Mouse (Mus musculus) cerebellum, adult (tissue): Measurements from ENCODE around the gene Ppfia3.
A peak's percentile ranks its signal among the peaks of the same experiment; 100 is the strongest.

Experiments
- ATAC-seq: cut with Nextera tagmentation; 2 replicates; pipeline ENCODE4 v1.9.2; 2017; ENCODE audit warnings: mild to moderate bottlenecking, moderate library complexity, mixed read lengths; ENCODE audit not compliant: insufficient number of reproducible peaks, low FRiP score, low TSS enrichment

Ppfia3 gene

DNA sequence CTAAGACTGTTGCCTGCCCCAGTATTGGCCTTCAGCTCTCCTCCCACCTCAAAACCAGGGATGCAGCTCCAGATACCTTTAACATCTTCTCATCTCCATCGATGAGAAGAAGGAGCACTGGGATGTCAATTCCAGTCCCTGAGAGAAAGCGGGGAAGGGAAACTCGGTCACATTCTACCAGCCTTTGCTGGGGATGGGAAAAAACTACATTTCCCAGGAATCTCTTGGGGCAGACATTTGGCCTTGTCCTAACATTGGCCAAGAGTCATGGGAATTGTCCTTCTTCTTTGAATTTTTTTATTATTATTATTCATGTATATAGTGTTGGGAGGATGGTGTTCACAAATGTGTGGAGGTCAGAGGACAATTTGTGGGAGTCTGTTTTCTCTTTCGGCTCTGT lies 44.6 kb downstream of the Ppfia3 start:
- no peak for ATAC-seq

DNA sequence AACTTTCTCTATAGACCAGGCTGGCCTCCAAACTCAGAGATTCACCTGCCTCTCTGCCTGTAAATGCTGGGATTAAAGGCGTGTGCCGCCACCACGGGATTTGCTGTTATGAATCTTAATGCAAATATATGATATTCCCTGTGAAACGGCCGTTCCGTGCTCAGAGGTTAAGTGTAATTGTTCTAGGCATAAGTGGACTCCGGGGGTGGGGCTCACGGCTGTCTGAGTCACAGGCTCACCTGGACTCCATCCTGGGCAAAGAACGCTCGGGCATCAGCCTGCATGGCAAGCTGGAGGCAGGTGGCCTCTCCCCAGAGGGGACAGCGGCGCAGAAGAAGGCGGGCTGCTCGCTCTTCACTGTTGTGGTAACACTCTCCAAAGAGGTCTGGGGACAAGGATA lies 50.3 kb downstream of the Ppfia3 start:
- ATAC-seq, result no peak

DNA sequence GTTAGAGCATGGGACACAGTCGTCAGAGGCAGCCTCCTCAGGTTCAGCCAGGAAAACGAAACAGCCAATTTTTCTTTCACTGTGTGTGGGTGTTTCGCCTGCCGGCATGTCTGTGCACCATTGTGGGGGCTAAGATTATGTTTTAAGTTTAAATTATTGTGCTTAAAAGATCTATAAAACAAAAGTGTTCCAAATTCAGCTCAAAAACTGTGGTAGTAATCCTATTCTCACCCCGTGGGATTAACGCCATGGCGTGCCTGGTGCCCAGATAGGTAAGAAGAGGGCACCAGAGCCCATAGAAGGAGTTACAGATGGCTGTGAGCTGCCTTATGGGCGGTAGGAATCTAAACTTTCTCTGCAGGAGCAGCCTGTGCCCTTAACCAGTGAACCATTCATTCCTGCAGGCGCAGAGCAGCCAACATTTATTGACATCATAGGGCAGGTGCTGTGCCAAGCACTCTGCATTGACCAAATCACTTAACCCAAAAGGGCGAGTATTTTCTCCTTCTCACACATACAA lies 51.6 kb downstream of the Ppfia3 start:
- ATAC-seq, result no peak

DNA sequence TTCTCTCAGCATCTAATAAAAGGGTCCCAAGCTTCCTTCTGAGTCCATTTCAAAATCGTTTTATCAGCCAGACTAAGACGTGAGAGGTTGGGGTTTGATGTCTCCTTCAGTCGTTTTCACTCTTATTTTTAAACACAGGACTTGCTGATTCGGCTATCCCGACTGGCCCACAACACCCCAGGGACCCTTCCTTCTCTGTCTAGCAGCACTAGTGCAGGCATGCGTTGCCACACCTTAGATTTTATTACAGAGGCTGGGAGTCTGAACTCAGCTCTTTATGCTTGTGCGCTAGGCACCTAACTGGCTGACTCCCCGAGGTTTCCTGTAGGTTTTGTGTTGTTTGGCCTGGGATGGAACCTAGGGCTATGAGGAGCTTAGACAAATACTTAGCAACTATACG lies 53.3 kb downstream of the Ppfia3 start:
- no peak for ATAC-seq

DNA sequence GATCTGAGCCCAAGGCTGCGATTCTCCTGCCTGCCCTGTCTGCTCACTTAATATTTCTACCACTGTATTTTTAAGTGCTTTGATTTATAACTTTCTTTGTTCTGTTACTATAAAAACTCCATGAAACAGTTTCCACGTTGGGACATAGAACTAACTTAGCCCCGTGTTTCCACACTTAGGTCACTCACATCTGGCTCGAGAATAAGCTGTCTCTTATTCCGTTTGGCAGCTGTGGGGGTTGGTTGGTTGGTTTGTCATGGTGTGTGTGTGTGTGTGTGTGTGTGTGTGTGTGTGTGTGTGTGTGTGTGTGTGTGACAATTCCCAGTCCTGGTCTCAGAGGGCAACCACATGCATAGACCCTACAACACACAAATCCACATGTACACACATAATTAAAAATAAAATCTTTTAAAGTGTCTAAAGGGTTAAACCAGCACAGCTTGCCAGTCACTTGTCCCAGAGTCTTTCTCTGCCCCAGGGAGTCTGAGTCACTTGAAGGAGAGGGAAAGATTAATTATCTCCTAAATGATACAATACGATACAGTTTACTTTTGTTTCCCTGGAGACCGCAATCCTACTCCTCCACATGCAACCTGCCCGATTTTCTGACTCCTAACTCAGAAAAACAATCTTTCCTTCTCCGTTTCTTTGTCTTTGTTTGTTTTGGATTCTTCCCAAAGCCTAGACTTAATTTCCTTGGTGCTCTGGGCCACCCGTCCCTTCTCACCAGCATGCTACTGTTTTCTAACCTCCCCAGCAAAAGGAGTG lies 53.9 kb downstream of the Ppfia3 start:
- ATAC-seq, result no peak

DNA sequence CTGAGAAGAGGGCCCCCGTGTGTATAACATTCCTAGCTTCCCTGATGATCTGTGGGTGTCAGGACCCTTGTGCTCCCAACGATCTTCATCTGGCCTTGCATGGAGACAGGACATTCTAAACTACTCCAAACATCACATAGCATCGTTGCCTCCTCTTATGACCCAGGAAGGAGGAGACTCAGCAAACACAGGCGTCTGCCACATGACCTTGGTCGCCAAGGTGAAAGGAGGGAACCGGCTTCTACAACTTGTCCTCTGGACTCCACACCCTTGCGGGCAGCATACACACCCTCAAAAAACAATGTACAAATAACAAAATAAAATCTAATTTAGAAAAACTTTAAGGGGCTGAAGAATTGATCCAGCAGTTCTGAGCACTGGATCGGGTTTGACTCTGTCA lies 54.8 kb downstream of the Ppfia3 start:
- ATAC-seq, result no peak

DNA sequence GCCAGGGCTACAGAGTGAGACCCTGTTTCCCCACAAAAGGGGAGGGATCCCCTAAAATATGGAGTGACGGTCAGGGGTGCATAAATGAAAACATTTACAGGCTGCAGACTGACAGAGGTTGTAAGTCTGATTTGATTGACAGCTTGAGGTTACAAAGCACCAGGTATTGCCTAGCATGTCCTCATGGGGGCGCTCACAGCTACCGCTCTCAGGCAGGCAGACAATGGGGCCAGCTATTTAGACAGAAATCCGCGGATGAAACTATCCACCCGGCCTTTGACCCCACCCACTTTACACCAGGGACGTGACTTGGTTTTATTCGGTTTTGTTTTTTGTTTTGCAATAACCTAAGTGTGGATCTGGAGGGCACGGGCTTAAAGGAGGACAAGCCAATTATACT lies 57.4 kb downstream of the Ppfia3 start:
- no peak for ATAC-seq

DNA sequence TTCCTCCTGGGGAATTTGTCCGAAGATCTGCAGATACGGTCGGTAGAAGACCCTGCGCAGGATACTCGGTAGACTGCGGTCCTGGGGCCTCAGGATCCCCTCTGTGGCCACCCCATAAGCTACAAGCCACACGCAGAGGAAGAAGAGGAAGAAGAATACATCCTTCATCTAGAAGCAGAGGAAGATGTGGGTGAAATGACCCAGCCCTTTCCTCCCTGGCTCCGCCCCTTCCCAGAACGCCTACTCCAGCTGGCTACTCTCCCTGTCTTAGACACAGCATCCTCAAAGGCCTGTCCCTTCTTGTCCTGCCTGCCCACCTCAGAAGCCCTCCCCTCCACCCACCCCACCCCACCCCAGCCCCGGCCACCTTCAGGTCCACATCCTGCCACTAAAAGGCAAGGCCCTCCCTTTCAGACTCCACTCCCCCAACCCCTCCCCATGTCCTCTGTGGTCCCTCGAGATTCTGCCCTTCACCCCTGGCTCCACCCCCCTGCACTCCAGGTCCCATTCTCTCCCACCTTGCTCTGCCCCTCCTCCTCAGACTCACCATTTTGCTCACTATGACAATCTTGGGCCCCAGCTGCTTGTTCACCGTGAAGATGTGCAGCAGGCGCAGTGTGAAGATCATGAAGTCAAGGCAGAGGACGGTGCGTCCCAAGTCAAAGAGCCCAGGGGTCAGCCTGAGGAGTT lies 58.1 kb downstream of the Ppfia3 start:
- no peak for ATAC-seq

DNA sequence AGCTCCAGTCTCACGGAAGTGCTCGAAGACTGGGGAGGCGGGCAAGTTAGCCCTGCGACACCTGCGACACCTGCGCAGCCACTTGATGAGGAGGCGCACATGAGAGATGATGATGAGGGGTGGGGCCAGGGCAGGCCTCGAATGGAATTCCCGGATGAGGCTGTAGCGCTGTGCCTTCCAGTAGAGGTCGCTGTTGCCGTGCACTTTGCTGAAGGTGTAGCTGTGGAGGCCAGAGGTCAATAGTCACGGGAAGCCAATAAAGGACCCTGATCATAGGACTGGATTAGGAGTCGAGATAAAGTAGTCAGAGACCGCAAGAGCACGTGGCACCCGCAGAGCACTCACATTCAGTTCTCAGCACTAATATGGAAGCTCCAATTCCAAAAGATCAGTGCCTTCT lies 61.5 kb downstream of the Ppfia3 start:
- peak; percentile 63; the same call in 1 of the 2 replicates for ATAC-seq

DNA sequence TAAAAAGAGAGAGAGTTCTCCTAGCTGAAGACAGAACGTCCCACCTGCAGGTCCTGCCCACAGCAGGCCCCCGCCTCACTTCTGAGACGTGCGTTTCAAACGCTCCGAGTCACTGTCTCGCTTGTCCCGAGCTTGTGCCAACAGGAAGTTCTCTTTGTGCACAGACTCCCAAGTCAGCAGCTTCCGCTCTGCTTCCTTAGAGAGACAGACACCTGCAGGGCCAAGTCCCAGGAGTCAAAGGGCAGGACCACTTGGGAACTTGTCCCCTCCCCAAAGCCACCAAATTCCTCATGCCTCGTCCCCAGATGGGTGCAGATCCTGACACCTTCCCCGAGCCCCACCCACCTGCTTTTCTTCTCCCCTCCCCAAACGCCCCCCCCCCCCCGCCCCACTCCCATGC lies 62.0 kb downstream of the Ppfia3 start:
- ATAC-seq, result no peak

DNA sequence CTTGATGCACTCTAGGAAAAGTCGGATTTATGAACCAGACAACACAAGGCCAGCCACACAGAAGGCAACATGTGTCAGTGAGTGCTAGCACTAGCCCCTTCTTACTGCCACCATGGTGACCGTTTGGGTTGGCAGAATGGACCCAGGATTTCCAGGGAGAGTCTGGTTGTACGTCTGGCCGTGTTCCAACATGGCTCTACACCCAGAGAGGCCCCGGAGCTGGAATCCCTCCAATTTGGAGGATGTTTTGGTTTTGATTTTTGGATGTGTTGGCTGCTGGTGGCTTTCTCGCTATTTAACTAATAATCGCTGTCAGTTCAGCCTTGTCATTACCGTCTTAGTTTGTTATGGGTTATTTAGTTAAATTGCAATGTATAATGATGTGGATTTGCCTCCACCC lies 64.2 kb downstream of the Ppfia3 start:
- no peak for ATAC-seq

DNA sequence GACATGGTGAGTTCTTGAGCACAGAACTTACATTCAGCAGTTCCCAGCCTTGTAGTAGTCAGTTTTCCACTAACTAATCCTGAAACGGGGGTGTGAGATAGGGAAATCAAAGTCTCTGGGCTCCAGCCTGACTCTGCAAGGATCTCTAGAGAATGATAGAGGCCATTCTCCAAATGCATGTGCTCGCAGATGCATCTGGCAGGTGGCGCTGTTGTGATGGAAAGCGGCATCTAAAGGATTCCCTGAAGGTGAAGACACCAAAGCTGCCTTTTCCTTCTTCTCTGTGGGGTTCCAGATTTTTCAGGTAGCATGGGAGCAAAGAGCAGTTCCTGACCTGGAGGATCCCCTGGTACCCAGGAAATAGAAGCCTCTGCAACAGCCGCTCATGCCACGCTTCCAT lies 66.5 kb downstream of the Ppfia3 start:
- ATAC-seq, result no peak

DNA sequence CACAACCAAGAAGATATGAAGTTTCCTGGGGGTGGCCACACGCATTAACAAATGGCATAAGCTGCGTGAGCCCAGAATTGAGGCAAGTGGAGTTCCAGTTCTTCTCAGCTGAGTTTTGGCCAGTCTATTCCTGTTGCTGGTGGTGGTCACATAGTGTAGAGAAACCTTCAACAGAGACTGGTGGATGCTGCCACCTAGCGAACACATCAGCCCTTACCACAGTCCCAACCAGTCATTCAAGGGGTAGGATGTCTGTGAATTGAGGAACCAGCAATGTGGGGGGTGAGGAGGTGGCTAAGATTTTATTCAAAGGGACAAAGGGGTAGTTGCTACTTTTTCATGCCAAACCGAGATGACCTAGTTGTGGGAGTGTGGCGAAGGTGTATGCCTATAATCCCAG lies 67.1 kb downstream of the Ppfia3 start:
- no peak; the same call in 1 of the 2 replicates for ATAC-seq

DNA sequence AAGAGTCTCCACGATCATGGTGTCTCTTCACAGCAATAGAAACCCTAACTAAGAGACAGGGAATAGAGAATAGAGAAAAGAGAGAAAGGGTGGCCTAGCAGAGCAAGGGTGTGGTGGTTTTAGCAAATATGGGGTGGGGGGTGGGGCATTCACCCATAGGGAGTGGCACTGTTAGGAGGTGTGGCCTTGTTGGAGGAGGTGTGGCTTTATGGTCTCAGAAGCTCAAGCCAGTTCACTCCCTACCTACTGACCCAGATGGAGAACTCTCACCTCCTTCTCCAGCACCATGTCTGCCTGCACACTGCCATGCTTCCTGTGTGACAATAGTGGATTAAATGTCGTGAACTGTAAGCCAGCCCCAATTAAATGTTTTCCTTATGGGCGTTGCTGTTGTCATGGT lies 69.3 kb downstream of the Ppfia3 start:
- ATAC-seq, result no peak

DNA sequence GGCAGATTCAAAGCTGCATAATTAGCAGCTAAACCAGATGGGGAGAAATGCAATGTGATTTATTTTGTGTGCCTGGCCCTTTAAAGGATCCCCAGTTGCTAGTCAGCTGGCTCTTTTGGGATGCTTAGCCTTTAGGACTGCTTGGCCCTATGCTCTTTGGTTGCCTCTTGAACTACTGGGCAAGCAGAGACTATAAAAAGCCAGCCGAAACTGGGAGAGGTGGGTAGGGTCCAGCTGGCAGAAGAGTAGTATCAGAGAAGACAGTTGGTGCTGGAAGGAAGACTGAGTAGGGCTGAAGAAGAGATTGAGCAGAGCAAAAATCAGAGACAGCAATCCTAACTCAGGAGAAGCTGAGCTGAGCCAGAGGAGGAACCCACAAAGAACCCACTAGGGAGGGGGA lies 70.2 kb downstream of the Ppfia3 start:
- no peak for ATAC-seq
